Mouse (Mus musculus) mesoderm, embryonic 11.5 days (tissue): ENCODE measurements around the gene Olfr541.
"Not testable (repeated sequence)": the region's sequence is repeated elsewhere in the genome, so short reads cannot be mapped to it uniquely, and the experiment has no call there.

ENCODE experiments used
- DNase-seq: peaks from one replicate; pipeline ENCODE4 v3.0.0-alpha.2; 2012; ENCODE audit warnings: low read depth, low spot score

Gene Olfr541

DNA sequence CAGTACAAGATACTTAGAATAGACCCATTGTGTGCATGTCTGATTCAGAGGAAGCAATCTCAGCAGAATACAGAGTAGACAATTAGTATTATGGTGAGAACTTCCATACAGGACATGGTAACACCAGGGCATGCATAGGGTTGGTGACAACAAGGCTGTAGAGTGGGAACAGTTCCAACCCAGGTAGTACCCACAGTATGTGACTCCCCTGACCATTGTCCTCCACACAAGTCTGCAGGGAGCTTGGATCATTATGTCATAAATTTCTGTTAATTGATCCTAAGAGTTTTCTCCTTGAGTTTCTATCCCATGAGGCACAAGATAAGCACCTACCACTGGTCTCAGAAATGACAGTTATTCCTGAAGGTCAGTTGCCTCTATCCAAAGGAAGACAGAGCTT lies at the start of gene Olfr541:
TSS of gene Olfr541 (plus strand) at position 301 of the 400 bp plus-strand sequence.
- DNase-seq, result no peak

DNA sequence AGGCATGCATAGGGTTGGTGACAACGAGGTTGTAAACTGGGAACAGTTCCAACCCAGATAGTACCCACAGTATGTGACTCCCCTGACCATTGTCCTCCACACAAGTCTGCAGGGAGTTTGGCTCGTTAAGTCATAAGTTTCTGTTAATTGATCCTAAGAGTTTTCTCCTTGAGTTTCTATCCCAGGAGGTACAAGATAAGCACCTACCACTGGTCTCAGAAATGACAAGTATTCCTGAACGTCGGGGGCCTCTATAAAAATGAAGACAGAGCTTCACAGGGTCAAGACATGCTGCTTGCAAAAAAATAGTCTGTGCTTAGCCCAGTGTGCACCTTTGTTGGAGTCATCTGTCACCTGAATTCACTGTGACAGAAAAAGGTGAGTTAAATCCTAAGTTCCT lies 37.4 kb upstream of the Olfr541 start, which contains the start of gene Olfr539:
TSS of gene Olfr539 (plus strand) at position 301 of the 400 bp plus-strand sequence.
- no peak for DNase-seq

DNA sequence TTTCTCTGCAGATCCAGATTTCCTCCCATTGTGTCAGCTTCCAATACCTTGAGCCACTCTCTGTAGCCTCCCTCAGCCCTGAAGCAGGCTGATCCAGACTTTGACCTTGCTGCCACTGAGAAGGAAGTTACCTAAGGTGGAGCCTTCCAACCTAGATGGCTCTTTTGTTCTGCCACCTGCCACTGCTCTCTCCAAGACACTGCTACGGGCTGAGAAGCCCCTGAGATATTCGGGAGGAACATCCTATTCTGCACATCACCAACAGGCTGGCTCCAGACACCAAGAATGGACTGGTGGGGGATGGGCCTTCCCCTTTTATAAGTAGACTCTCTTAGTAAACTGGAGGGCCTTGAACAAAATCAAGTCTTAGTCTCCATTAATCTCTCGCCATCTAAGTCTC lies 26.4 kb upstream of the Olfr541 start:
- DNase-seq, result not testable (repeated sequence)

DNA sequence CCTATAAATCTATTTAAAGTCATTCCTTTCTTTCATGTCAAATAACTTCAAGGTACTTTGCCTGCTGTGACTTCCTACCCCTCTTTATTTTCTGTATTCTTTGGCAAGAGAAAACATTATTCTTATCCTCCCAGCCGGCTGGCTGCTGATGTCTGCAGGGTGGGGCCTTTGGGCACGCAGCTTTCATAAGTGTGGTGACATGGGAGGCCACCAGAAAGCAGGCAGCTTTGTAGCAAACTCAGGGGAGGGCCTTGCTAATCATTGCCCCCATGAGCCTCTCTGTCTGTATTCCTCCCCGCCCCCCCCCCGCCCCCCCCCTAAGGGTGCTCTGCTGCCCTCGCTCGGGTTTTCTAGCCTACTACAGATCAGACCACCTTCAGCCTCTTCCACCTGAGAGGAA lies 21.2 kb upstream of the Olfr541 start:
- peak; percentile 2 for DNase-seq

DNA sequence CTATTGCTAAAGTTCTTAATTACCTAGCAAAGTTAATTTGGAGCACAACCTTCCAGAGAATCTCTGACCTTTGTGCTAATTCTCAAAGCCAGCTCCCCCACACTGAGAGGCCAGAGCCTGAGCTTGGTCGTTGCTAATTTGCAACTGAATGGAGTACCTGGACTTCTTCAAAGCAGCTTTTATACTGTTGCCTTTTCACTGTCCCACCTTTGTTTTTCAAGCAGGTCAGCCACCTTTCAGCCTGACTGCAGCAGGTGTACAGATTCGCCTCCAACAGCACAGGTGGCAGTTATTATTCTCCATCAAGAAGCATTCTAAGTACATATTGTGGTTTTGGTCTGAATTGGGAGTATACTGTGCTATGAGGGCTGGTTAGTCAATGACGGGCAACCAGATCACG lies 17.5 kb upstream of the Olfr541 start:
- not testable (repeated sequence) for DNase-seq

DNA sequence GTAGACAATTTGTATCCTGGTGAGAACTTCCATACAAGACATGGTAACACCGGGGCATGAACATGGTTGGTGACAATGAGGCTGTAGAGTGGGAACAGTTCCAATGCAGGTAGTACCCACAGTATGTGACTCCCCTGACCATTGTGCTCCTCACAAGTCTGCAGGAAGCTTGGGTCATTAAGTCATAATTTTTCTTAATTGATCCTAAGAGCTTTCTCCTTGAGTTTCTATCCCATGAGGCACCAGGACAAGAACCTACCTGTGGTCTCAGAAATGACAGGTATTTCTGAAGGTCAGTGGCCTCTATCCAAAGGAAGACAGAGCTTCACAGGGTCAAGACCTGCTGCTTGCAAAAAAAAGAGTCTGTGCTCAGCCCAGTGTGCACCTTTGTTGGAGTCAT lies 15.4 kb upstream of the Olfr541 start, which contains the start of gene Olfr45:
TSS of gene Olfr45 (plus strand) at position 301 of the 400 bp plus-strand sequence.
- no peak for DNase-seq

DNA sequence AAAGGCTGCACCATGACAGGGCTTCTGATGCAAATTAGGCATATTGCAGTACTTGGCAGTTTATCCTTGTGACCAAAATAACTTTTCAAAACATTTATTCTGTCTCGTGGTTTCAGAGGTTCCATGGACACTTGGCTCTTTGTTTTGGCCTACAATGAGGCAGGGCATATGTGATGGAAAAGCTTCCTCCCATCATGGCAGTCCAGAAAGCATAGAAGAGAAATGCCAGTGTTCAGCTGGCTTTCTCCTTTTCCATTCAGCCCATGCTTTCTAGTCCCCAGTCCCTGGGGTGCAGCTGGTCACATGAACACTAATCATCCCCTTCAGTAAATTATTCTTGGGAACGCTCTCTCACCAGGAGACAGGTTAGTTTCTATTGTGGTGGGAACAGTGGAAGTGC lies 9.3 kb downstream of the Olfr541 start:
- peak; percentile 6 for DNase-seq

DNA sequence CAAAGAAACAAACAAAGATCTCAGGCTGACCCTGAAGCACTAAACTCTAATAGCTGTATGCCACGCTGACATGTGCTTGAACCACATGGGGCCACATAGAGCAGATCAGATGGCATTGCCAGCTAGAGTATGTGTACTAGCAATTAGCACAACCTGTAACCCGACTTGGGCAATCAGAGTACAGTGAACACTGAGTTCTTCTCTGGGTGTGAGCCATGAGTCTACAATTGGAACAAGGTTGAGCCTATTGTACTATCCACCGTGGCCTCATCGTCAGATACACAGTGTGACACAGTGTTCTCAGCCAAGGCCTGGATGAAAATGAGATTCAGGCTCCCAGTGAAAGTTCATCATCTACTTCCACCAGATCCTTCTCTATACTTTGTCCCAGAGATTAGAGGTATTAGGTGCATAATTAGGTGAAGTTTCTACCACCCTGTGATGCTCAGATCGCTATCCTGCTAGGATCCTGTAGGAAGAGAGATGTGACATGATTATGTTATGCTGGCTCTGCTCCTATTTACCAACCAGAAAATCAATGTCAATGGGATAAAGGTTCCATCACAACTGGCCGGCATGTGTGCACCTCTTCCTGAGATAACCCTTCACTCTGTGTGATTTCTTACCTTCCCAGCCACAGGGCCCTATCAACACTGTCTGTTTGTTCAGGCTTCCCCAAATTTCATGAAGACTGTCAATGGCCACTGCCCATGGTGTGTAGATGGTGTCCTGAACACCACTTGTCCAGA lies 10.6 kb downstream of the Olfr541 start:
- no peak for DNase-seq

DNA sequence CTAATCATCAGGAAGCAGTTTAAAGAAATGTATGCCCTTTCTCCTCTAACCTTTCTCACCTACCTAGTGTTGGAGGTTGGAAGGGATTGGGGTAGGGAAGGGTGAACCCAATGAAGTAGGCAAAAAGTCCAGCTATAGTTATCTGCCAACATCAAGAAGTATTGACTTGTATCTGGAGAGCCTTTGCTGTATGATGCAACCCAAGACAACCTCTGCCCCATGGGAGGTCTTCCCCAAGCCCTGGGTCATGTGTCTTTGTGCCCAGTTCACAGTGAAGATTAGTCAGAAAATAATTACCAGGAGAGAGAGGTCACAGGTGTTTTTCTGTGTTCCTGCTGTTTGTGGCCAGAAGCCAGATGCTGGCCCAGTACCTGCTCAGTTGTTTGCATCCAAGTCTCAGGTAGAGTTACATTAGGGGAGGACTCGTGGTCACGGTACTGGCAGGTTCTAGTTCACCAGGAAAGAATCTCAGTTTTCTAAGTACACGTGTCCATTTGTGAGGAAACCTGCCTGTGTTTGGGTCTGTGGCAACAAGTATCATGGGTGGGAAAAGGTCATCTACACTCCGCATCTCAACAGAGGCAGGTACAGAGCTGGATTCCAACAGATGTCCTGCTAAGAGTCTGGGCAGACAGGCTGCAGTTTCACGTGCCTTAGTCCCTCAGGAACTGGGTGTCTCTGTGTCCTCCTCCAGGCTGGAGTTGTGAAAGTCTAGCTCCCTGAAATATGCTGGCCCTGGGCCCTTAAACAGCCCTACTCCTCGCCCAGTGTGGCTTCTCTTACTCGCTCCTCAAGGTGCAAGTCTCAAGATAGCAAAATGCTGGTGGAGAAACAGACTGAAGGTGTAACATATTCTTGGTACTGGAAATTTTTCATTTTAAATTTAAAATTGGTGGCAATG lies 20.3 kb downstream of the Olfr541 start:
- DNase-seq, result no peak

DNA sequence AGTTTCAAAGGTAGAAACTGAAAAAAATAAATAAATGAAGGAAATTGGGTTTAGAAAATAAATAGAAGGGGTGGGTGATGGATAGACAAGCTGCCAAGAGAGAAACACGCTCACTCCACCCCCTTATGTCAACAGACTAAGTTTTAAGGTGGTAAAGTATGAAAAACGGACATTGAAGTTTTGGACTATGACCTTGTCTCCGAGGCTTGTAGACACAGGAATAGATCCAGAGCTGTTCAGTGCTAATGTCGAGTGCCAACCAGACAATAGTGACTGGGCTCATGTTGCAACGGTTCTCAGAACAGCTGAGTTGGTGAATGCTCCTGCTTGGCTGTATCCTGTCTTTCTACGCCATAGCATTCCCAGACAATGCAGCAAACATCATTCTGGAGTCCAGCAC lies 24.0 kb downstream of the Olfr541 start:
- no peak for DNase-seq

DNA sequence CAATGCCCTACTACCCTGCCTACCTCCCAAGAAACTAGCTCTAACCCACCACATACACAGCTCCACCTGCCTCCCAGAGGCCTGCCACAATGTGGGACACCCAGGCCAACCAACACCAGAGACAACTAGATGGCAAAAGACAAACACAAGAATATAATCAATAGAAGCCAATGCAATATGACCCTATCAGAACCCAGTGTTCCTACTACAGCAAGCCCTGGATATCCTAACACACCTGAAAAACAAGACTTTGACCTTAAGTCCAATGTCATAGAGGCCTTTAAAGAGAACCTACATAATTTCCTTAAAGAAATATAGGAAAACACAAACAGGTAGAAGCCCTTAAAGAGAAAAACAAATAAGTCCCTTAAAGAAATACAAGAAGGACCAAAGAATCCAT lies 28.5 kb downstream of the Olfr541 start:
- no peak for DNase-seq

DNA sequence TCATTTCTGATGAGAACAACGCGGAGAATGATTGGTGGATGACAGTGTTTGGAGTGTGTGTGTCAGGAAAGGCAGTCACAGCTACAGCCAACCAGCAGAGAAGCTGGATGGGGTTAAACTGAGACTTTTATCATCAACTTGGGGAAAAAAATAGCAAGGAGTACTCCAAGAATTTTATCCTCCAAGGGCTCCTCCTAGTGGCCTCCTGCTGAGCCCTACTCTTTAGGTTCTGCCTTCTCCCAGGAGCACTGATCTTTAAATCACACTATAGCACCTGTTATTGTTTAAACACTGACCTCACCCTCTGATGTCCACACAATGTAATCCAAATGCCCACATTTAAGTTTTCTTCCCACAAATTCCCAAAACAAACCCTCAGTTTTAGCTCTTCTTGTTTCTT lies 36.1 kb downstream of the Olfr541 start:
- no peak for DNase-seq

DNA sequence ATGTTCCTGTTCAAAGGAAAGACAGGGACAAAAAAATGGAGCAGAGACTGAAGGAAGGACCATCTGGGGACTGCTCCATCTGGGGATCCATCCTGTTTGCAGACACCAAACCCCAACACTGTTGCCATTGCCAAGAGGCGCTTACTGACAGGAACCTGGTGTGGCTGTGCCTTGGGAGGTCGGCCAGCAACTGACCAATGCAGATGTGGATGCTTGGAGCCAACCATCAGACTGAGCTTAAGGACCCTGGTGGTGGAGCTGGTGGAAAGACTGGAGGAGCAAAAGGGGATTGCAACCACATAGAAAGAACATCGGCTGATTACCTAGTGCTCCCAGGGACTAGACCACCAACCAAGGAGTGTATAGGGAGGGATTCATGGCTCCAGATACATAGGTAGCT lies 50.3 kb downstream of the Olfr541 start:
- DNase-seq, result no peak

DNA sequence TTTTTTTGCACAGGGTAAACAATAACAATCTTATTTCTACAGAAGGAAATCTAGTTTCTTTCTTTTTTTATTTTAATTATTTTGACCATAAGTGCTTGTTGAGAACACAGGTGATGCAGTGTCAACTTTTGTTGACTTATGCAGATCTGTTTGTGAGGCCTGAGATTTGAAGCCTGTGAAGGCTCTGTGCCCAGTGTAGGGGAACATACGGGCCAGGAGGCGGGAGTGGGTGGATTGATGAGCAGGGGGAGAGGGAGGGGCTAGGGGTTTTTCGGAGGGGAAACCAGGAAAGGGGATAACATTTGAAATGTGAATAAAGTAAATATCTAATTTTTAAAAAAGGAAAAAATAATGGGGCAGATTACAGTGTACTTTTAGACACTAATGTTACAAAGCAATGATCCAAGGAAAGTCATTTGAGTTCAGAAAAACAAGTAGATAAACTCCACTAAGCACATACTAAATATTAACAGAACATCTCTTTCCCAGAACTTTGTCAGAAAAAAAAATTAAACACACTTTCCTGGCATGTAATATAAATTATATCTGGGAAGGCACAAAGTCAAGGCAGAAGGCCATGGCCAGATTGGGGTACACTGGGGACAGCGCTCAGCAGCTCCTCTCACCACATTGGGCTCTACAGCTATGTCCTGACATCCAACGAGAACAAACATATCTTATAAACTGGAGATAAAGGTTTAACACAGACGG lies 51.2 kb downstream of the Olfr541 start:
- no peak for DNase-seq

DNA sequence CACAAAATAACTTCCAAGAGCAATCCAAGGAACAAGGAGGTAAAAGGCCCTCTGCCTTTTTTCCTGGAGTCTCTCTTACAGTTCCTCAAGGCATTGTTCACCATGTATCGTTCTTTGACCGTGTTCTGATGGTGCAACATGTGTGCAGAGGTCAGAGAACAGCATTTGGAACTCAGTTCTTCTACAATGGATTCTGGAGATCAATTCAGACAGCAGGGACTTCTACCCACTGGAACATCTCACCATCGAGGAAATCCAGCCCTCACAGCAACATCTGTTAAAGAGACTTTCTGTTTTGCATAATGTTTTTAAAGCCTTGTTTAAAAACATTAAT lies 51.7 kb downstream of the Olfr541 start:
- no peak for DNase-seq

DNA sequence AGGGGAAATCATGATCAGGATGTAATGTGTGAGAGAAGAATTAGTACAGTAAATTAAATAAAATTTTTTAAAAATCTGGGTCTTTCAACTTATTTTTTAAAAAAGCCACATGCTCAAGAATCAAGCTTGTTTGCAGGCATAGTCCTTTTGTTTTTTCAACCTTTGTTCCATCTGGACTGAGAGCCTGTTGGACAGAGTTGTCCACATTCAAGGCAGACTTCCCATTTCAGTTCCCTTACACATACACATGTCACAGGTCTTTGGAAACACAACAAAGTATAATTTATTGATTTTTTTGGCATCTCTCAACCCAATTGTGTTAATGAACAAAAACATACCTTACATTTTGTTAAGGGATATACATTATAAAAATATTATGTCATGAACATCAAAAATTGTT lies 57.5 kb downstream of the Olfr541 start:
- no peak for DNase-seq
